Mouse (Mus musculus): ENCODE results near the gene Cdc42ep1.

DNA sequence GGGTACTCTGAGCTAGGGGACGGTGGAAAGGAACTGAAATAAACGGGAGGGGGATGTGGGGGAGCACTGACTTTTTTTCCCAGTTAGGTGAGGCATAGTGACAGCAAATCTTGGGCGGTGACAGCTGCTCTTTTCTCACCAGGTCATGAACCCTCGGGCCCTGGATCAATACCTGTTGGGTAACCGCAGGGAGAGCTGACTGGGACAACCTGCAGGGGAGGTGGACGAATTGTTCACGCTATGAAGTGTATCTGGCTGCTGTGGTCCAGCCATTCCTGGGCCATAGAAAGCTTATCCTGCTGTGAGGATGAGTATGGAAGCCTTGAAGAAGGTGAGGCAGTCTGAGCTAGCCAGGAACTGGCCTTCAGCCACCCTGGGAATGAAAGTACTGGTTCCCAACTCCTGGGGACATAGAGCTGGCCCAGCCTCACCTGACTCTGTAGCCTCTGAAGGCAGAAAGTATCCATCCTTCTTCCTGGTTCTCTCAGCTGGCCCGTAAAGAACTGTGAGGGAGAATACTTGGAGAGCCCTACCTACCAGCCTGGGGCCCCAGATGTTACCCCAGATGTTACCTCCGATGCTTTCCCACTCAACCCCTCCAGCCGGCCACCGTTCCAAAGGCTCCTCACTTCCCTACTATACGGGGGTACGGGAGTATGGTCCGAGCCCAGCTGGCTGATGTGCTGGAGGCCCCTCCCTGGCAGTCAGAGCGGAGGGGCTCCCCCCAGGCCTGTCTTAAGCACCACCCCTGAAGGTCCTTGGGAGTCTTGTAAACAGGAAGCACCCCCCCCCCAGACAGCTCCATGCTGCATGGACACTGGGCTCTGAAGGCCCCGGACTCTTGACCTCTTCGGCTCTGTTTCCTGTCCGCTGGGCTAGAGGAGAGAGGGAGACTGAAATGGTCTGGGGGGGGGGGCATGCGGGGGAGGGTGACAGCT is 10.4 kb upstream of the Cdc42ep1 start:
- no peak for TF ChIP-seq TAL1 (IDR thresholded peaks at IDR 0.05; ENCODE audit: low read length)
- TF ChIP-seq SMC3 (IDR thresholded peaks at IDR 0.05; ENCODE audit: low read depth, low read length), result no peak
- TF ChIP-seq CHD2 (IDR thresholded peaks at IDR 0.05; ENCODE audit: low read length), result no peak
- TF ChIP-seq CTCF (IDR thresholded peaks at IDR 0.05 in 2 of 3, conservative IDR thresholded peaks at IDR 0.05 in 1 of 3; ENCODE audit: control insufficient read depth in 1 of 3, insufficient read depth in 1 of 3, low read depth in 2 of 3, low read length in 3 of 3, poor library complexity in 1 of 3, severe bottlenecking in 1 of 3), result no peak
- TF ChIP-seq GATA1 (IDR thresholded peaks at IDR 0.05; ENCODE audit: low read depth, low read length), result no peak
- TF ChIP-seq NRF1 (IDR thresholded peaks at IDR 0.05; ENCODE audit: insufficient read depth, low read depth, low read length, poor library complexity, severe bottlenecking), result no peak
- no peak for TF ChIP-seq ZNF384 (IDR thresholded peaks at IDR 0.05; ENCODE audit: low read depth, low read length)
- TF ChIP-seq POLR2A (IDR thresholded peaks at IDR 0.05; ENCODE audit: control insufficient read depth in 1 of 2, insufficient read depth in 1 of 2, low read depth in 1 of 2, low read length in 2 of 2, poor library complexity in 1 of 2), result no peak
- TF ChIP-seq EP300 (IDR thresholded peaks at IDR 0.05; ENCODE audit: low read depth in 1 of 2, low read length in 2 of 2), result no peak
- no peak for TF ChIP-seq POLR2AphosphoS2 (IDR thresholded peaks at IDR 0.05; ENCODE audit: low read length)
- no peak for TF ChIP-seq ETS1 (IDR thresholded peaks at IDR 0.05; ENCODE audit: low read depth, low read length)

Data from MEL (cell line).